Mouse (Mus musculus) hindbrain, postnatal 0 days (tissue): Measurements from ENCODE around the gene Raet1d. TPM values are rescaled to one million over a fixed set of nuclear protein-coding genes. Genes with fewer than 3 reads are reported as not detected.
A peak's percentile ranks its signal among the peaks of the same experiment; 100 is the strongest.
"Not testable (repeated sequence)": the region's sequence is repeated elsewhere in the genome, so short reads cannot be mapped to it uniquely, and the experiment has no call there.

Experiments used
- ATAC-seq: fragments of 200-750 bp; cut with Nextera tagmentation; 2 replicates; pipeline ENCODE4 v1.8.0; 2017; ENCODE audit warnings: mild to moderate bottlenecking, moderate TSS enrichment, moderate library complexity
- DNase-seq: peaks from one replicate; pipeline ENCODE4 v3.0.0-alpha.2; 2015; ENCODE audit warnings: low spot score
- H3K27ac ChIP-seq: fragments of 300-500 bp; sonication (generic); 2 replicates; pipeline ENCODE4 v1.5.1; 2014; ENCODE audit warnings: mild to moderate bottlenecking
- H3K27me3 ChIP-seq: fragments of 300-500 bp; sonication (generic); 2 replicates; pipeline ENCODE4 v1.6.1; 2014; ENCODE audit warnings: low read length, mixed read lengths; ENCODE audit not compliant: insufficient read depth
- H3K36me3 ChIP-seq: fragments of 300-500 bp; sonication (generic); 2 replicates; pipeline ENCODE4 v1.6.1; 2014; ENCODE audit warnings: low read length, mixed read lengths; ENCODE audit not compliant: insufficient read depth
- H3K4me1 ChIP-seq: fragments of 300-500 bp; sonication (generic); 2 replicates; pipeline ENCODE4 v1.6.1; 2014; ENCODE audit warnings: antibody characterized with exemption, low read length, mixed read lengths; ENCODE audit not compliant: insufficient read depth
- H3K4me2 ChIP-seq: fragments of 300-500 bp; sonication (generic); 2 replicates; pipeline ENCODE4 v1.6.1; 2014; ENCODE audit warnings: low read depth, mild to moderate bottlenecking, low read length, moderate library complexity, mixed read lengths
- H3K4me3 ChIP-seq: fragments of 300-500 bp; sonication (generic); 2 replicates; pipeline ENCODE4 v1.5.1; 2014; ENCODE audit warnings: low read length
- H3K9ac ChIP-seq: fragments of 300-500 bp; sonication (generic); replicated peaks from 2 replicates; pipeline ENCODE4 v1.6.1; 2014; ENCODE audit warnings: mild to moderate bottlenecking, low read length, moderate library complexity, mixed read lengths
- H3K9me3 ChIP-seq: fragments of 300-500 bp; sonication (generic); 2 replicates; pipeline ENCODE4 v1.6.1; 2016; ENCODE audit warnings: low read length, mixed read lengths
- CTCF ChIP-seq: IDR thresholded peaks from 2 replicates; pipeline ENCODE4 v1.5.1; 2016; ENCODE audit warnings: antibody characterized with exemption, control low read depth, low read depth
- WGBS: fragments of 180-500 bp; shearing (Covaris S2); extraction: QIAGEN DNeasy Blood & Tissue Kit; methylation state at CpG from one replicate; pipeline ENCODE4 v1.1.7; 2014; 5-methylcytosine and 5-hydroxymethylcytosine counted together
- polyA plus RNA-seq: library from polyadenylated mRNA; unstranded; fragments of >200 nt; fragmentation: Nextera tagmentation; extraction: Ambion mirVana; gene quantifications from 2 replicates; pipeline ENCODE4 v1.2.1, GENCODE M21; 2015
- total RNA-seq: library from RNA; depleted of rRNA; stranded (reverse); fragments of >200 nt; gene quantifications from 2 replicates; pipeline ENCODE4 v1.2.3, GENCODE M21; 2014; rRNA removed

Gene Raet1d
- total RNA-seq (0.10 TPM in 1 of 2 replicates, not detected in the other), polyA plus RNA-seq (0.71 and 1.2 TPM in 2 replicates)

GRCm38 (mm10) chr10:22360252-22360651 lies at the start of gene Raet1d:
Raet1d (plus strand) TSS chr10:22360552.
- H3K9ac ChIP-seq, H3K4me2 ChIP-seq, H3K4me1 ChIP-seq, DNase-seq, H3K4me3 ChIP-seq, H3K27me3 ChIP-seq, H3K27ac ChIP-seq, H3K36me3 ChIP-seq, ATAC-seq, H3K9me3 ChIP-seq: not testable (repeated sequence)
- WGBS = 79% methylated on average over 3 of the region's 3 CpGs

GRCm38 (mm10) chr10:22322858-22323257 lies 37.5 kb upstream of the Raet1d start:
- Histone ChIP-seq H3K27ac (no peak overlapping the region), H3K36me3 (no peaks in the 10 kb centered on the region), H3K4me1 (no peaks in the 10 kb centered on the region), H3K27me3 (no peaks in the 10 kb centered on the region), H3K4me2 (no peak overlapping the region), H3K9ac (no peak overlapping the region), H3K4me3 (no peak overlapping the region), H3K9me3 (no peaks in the 10 kb centered on the region)
- no peak for TF ChIP-seq CTCF
- DNase-seq (no peak), ATAC-seq (no peak)
- WGBS = 82% methylated on average over 2 of the region's 2 CpGs

- not testable (repeated sequence) for H3K9me3 ChIP-seq, DNase-seq, H3K36me3 ChIP-seq, H3K27ac ChIP-seq, H3K4me2 ChIP-seq, H3K4me1 ChIP-seq, ATAC-seq, H3K27me3 ChIP-seq, H3K9ac ChIP-seq, H3K4me3 ChIP-seq
- 81% methylated on average over 4 of the region's 4 CpGs for WGBS
Measured at GRCm38 (mm10) chr10:22345721-22346120, 14.6 kb upstream of the Raet1d start.

- H3K27me3 ChIP-seq, H3K27ac ChIP-seq, H3K4me2 ChIP-seq, H3K36me3 ChIP-seq, H3K9ac ChIP-seq, DNase-seq, H3K4me1 ChIP-seq, ATAC-seq, H3K4me3 ChIP-seq, H3K9me3 ChIP-seq: not testable (repeated sequence)
- 81% methylated on average over 6 of the region's 6 CpGs for WGBS
Measured at GRCm38 (mm10) chr10:22353548-22354195, 6.7 kb upstream of the Raet1d start.

- WGBS = 85% methylated on average over 2 of the region's 2 CpGs
- not testable (repeated sequence) for H3K4me3 ChIP-seq, H3K27ac ChIP-seq, H3K27me3 ChIP-seq, H3K36me3 ChIP-seq, H3K4me1 ChIP-seq, ATAC-seq, H3K9ac ChIP-seq, DNase-seq, H3K4me2 ChIP-seq, H3K9me3 ChIP-seq
Measured at GRCm38 (mm10) chr10:22354196-22354574, 6.2 kb upstream of the Raet1d start.

GRCm38 (mm10) chr10:22357373-22357772 lies 3.0 kb upstream of the Raet1d start:
- H3K4me3 ChIP-seq, H3K4me1 ChIP-seq, H3K27me3 ChIP-seq, H3K4me2 ChIP-seq, H3K9me3 ChIP-seq, ATAC-seq, H3K27ac ChIP-seq, H3K36me3 ChIP-seq, H3K9ac ChIP-seq, DNase-seq: not testable (repeated sequence)
- WGBS = 72% methylated on average over 1 of the region's 1 CpGs

GRCm38 (mm10) chr10:22360957-22361356 lies 605 bp downstream of the Raet1d start:
- H3K9ac ChIP-seq, H3K4me1 ChIP-seq, H3K4me2 ChIP-seq, H3K27me3 ChIP-seq, H3K27ac ChIP-seq, DNase-seq, H3K4me3 ChIP-seq, H3K9me3 ChIP-seq, H3K36me3 ChIP-seq, ATAC-seq: not testable (repeated sequence)
- WGBS = 42% methylated on average over 2 of the region's 2 CpGs

GRCm38 (mm10) chr10:22361415-22362352 lies 1.3 kb downstream of the Raet1d start:
- H3K36me3 ChIP-seq, H3K4me3 ChIP-seq, H3K4me1 ChIP-seq, H3K9me3 ChIP-seq, H3K27me3 ChIP-seq, H3K27ac ChIP-seq, H3K9ac ChIP-seq: not testable (repeated sequence)
- peak overlapping the region; percentile 23; the same call in 1 of the 2 replicates for H3K4me2 ChIP-seq
- under 1% methylated on average over 8 of the region's 15 CpGs for WGBS
- DNase-seq = peak; percentile 4
- ATAC-seq = peak; percentile 58; the same call in 1 of the 2 replicates

- not testable (repeated sequence) for H3K27ac ChIP-seq, H3K9me3 ChIP-seq, H3K4me2 ChIP-seq, H3K4me3 ChIP-seq, ATAC-seq, H3K36me3 ChIP-seq, H3K27me3 ChIP-seq, H3K9ac ChIP-seq, H3K4me1 ChIP-seq, DNase-seq
- 94% methylated on average over 2 of the region's 2 CpGs for WGBS
Measured at GRCm38 (mm10) chr10:22362466-22362865, 2.1 kb downstream of the Raet1d start.
